Mouse (Mus musculus) bone marrow macrophage, adult 2 months (primary cell): ENCODE results near the gene Ssb.

Experiments
- CTCF ChIP-seq: IDR thresholded peaks from 2 replicates; pipeline ENCODE4 v1.5.1; 2012; ENCODE audit warnings: low read depth, mild to moderate bottlenecking, low read length, moderate library complexity
- POLR2A ChIP-seq: IDR thresholded peaks from 2 replicates; pipeline ENCODE4 v1.6.1; 2012; ENCODE audit warnings: mild to moderate bottlenecking, low read depth, low read length, borderline replicate concordance

DNA sequence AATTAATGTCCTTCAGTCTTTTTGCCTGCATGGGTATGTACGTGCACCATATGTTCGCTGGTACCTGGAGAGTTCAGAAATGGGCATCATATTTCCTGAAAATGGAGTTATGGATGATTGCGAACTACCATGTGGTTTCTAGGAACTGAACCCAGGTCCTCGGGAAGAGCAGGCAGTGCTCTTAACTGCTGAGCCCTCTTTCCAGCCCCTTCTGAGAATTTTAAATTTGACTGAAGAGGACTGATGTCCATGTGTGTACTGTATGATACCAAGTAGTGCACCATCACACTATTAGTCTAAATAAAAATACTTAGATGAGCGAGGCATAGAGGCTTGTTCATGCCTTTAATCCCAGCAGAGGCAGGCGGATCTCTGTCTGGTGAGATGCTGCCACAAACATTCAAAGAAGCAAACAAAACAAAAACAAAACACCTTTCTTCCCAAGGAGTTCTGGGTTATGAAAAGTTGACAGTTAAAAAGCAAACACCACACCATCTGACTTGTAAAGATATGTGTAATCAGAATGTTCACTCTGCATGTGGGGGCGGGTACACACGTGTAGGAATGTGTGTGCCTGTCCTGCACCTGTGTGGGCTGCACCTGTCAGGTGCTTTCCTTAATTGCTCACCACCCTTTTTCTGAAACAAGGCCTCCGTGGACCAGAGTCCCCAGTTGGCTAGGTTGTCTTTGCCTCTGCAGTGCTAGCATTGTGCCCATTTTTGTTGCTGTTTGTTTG, 42.8 kb upstream of the Ssb start:
- no peak for TF ChIP-seq CTCF
- no peak for TF ChIP-seq POLR2A
